Comparison of ENCODE assay signal across 8 mouse cellular contexts in the genomic region with DNA sequence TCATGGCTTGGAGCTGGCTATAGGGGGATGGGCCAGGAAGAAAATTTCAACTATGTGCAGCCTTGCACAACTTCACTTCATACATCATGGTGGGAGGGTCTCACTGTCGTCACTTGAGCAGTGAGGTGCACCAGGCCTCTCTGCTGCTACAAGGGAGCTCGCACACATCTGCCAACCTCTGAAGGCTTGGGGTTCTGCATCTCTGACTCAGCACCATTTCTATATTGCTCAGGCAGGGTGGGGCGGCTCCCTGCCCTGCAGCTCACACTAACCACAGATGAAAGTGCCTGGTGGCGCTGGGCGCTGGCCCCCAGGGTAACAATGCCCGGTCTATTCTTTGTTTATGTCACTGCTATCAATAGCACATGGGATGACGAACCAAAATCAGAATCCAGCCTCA. TPM values are rescaled to one million over a fixed set of nuclear protein-coding genes. Genes with fewer than 3 reads are reported as not detected.
DNase-seq lines count a peak whose midpoint lies in the region; ATAC-seq and TF ChIP-seq lines count a peak whose summit lies in the region.

No protein-coding gene starts in this region.

- no peaks in the 10 kb centered on the region; the same call in 1 of the 2 replicates for H3K4me1 ChIP-seq in limb, embryonic 11.5 days (ENCODE audit: control insufficient read depth, insufficient read depth, low read length)
- 0 out of 2 replicates have a peak, but pooled peaks cover 2% of the 10 kb centered on the region for H3K4me1 ChIP-seq in thymus, adult 2 months (replicated peaks; ENCODE audit: control insufficient read depth, insufficient read depth, low read length)
- H3K4me1 ChIP-seq in cerebellum, adult 2 months (ENCODE audit: control insufficient read depth, insufficient read depth, low read length) = peaks cover 5% of the 10 kb centered on the region

- H3ac ChIP-seq in myocyte (ENCODE audit: control insufficient read depth, insufficient read length) = no peak overlapping the region

- no peak overlapping the region for H3K9ac ChIP-seq in limb, embryonic 11.5 days (ENCODE audit: low read length)

- DNase-seq in layer of hippocampus, adult 8-10 months (ENCODE audit: low spot score in 2 of 2) = peak; percentile 51 to 64
- no peak for DNase-seq in layer of hippocampus, adult 9-10 months (ENCODE audit: low spot score)
- no peak for DNase-seq in limb, embryonic 11.5 days (ENCODE audit: low spot score)
- DNase-seq in thymus, adult 2 months = no peak
- no peak for DNase-seq in cerebellum, adult 2 months
- no peak for DNase-seq in left cerebral cortex, postnatal 36 days (ENCODE audit: low spot score in 2 of 2)

- TF ChIP-seq CTCF in thymus, adult 2 months (IDR thresholded peaks at IDR 0.05; ENCODE audit: borderline replicate concordance, control insufficient read depth, extremely low read depth, insufficient read depth, low read length, poor library complexity) = no peak
- TF ChIP-seq CTCF in cerebellum, adult 2 months (IDR thresholded peaks at IDR 0.05; ENCODE audit: borderline replicate concordance, insufficient read depth, low read depth, low read length) = no peak

- 84% methylated on average over 7 of the region's 7 CpGs for WGBS in limb, embryonic 11.5 days
- WGBS in thymus, adult 2 months = 90% methylated on average over 7 of the region's 7 CpGs
- WGBS in cerebellum, adult 2 months = 83% methylated on average over 7 of the region's 7 CpGs

- H3K27ac ChIP-seq in limb, embryonic 11.5 days (replicated peaks; ENCODE audit: low read depth, low read length) = no peak overlapping the region
- H3K27ac ChIP-seq in thymus, adult 2 months (ENCODE audit: control insufficient read depth, insufficient read depth, low read length) = no peak overlapping the region
- H3K27ac ChIP-seq in cerebellum, adult 2 months (ENCODE audit: insufficient read depth, low read length) = no peak overlapping the region

- intact Hi-C loops in left cerebral cortex, postnatal 36 days (cut with DNase I) = no loop called here

- no peaks in the 10 kb centered on the region for H3K79me2 ChIP-seq in myocyte (ENCODE audit: control insufficient read depth, insufficient read depth)

- peaks cover 28% of the 10 kb centered on the region for H3K36me3 ChIP-seq in limb, embryonic 11.5 days (ENCODE audit: control insufficient read depth, insufficient read depth, low read length)
- H3K36me3 ChIP-seq in myocyte (ENCODE audit: control insufficient read depth, insufficient read depth) = peaks cover 3% of the 10 kb centered on the region
- H3K36me3 ChIP-seq in thymus, adult 2 months (ENCODE audit: control insufficient read depth, insufficient read depth, low read length) = peaks cover 21% of the 10 kb centered on the region

- peak; percentile 25 for TF ChIP-seq POLR2A in myocyte (IDR thresholded peaks at IDR 0.05; ENCODE audit: insufficient read length, low read depth)
- TF ChIP-seq POLR2A in thymus, adult 2 months (IDR thresholded peaks at IDR 0.05; ENCODE audit: control insufficient read depth, extremely low read depth, insufficient read depth, low read length, poor library complexity) = no peak
- TF ChIP-seq POLR2A in cerebellum, adult 2 months (IDR thresholded peaks at IDR 0.05; ENCODE audit: borderline replicate concordance, insufficient read depth, low read length) = no peak

- H3K27me3 ChIP-seq in limb, embryonic 11.5 days (ENCODE audit: control insufficient read depth, insufficient read depth, low read length) = no peaks in the 10 kb centered on the region
- H3K27me3 ChIP-seq in myocyte (ENCODE audit: control insufficient read depth, insufficient read depth, insufficient read length) = no peaks in the 10 kb centered on the region
- H3K27me3 ChIP-seq in thymus, adult 2 months (ENCODE audit: control insufficient read depth, insufficient read depth, low read length) = no peaks in the 10 kb centered on the region
- H3K27me3 ChIP-seq in cerebellum, adult 2 months (ENCODE audit: control insufficient read depth, insufficient read depth, low read length) = no peaks in the 10 kb centered on the region

- ATAC-seq in erythroid progenitor cell, adult 5-6 weeks (replicated peaks; ENCODE audit: low FRiP score, poor library complexity, severe bottlenecking) = 0 out of 2 replicates have a peak, but pooled peaks have one; percentile 36
- ATAC-seq in limb, embryonic 11.5 days (ENCODE audit: insufficient number of reproducible peaks, low FRiP score, low TSS enrichment, low read depth) = peak; percentile 44; the same call in 1 of the 2 replicates

- no peak overlapping the region for H3K4me3 ChIP-seq in limb, embryonic 11.5 days (ENCODE audit: low read depth, low read length)
- no peak overlapping the region for H3K4me3 ChIP-seq in myocyte
- no peak overlapping the region for H3K4me3 ChIP-seq in thymus, adult 2 months (ENCODE audit: control insufficient read depth, insufficient read depth, low read length)
- no peak overlapping the region for H3K4me3 ChIP-seq in cerebellum, adult 2 months (replicated peaks; ENCODE audit: insufficient read depth, low read depth, low read length)

- H3K4me2 ChIP-seq in limb, embryonic 11.5 days (ENCODE audit: low read depth, severe bottlenecking) = no peak overlapping the region
- peak overlapping the region; percentile 83 for H3K4me2 ChIP-seq in myocyte (ENCODE audit: low read depth)

- H3K9me3 ChIP-seq in limb, embryonic 11.5 days (ENCODE audit: control insufficient read depth, low read length) = no peaks in the 10 kb centered on the region

TF ChIP-seq in myocyte, 11 proteins besides CTCF, POLR2A, EP300 and RAD21:
- TF ChIP-seq TCF3 (IDR thresholded peaks at IDR 0.05; ENCODE audit: insufficient read length, low read depth) (peak; percentile 1), POLR2AphosphoS2 (IDR thresholded peaks at IDR 0.05; ENCODE audit: insufficient read length, low read depth) (no peak), MYOD1 (IDR thresholded peaks at IDR 0.05; ENCODE audit: control insufficient read depth in 1 of 3, insufficient read length in 2 of 3, low read depth in 2 of 3) (peak in 1 of 3 experiments; percentile 40), MYOG (IDR thresholded peaks at IDR 0.05; ENCODE audit: control insufficient read depth in 1 of 3, insufficient read depth in 1 of 3, insufficient read length in 2 of 3, low read depth in 2 of 3) (peak in 1 of 3 experiments; percentile 70), USF1 (IDR thresholded peaks at IDR 0.05; ENCODE audit: low read depth) (no peak), CEBPB (IDR thresholded peaks at IDR 0.05; ENCODE audit: insufficient read depth, poor library complexity, severe bottlenecking) (peak; percentile 87)
TF ChIP-seq in myocyte: peak in this region for 4.

RNA-seq across cellular contexts. Expression of gene Pola2, which starts 19.0 kb away (rescaled TPM):
- total RNA-seq in layer of hippocampus, adult 8-10 months (2022) = 1 to 10 TPM; 4.4 to 8.2 (median 7.1) TPM
- total RNA-seq in erythroid progenitor cell, adult 5-6 weeks (2015; ENCODE audit: low replicate concordance) = 64.9 and 72.5 TPM in 2 replicates
- 55.1 and 71.9 TPM in 2 replicates for total RNA-seq in erythroid progenitor cell, adult 5-6 weeks (2017; ENCODE audit: low replicate concordance)
- 109 and 111 TPM in 2 replicates for polyA plus RNA-seq in limb, embryonic 11.5 days (2014; fragmentation: Nextera tagmentation; extraction: Ambion mirVana)
- polyA plus RNA-seq in myocyte (2012; fragmentation: generic; extraction: Trizol) = 11.9 TPM
- polyA plus RNA-seq in thymus, adult 2 months (2012; rRNA removed) = 115 and 120 TPM in 2 replicates
- polyA plus RNA-seq in cerebellum, adult 2 months (2012; rRNA removed) = 16.8 and 19.7 TPM in 2 replicates
- total RNA-seq in left cerebral cortex, postnatal 36 days (2021) = 1 to 10 TPM; 4.6 to 5.5 TPM

RNA-seq across cellular contexts. Expression of gene Cdc42ep2, which starts 20.4 kb away (rescaled TPM):
- total RNA-seq in layer of hippocampus, adult 8-10 months (2022) = 1 to 10 TPM; 4.4 to 6.0 (median 5.4) TPM
- 0.72 TPM in 1 of 2 replicates, not detected in the other for total RNA-seq in erythroid progenitor cell, adult 5-6 weeks (2015; ENCODE audit: low replicate concordance)
- total RNA-seq in erythroid progenitor cell, adult 5-6 weeks (2017; ENCODE audit: low replicate concordance) = not detected in 2 replicates
- 1.5 and 2.2 TPM in 2 replicates for polyA plus RNA-seq in limb, embryonic 11.5 days (2014; fragmentation: Nextera tagmentation; extraction: Ambion mirVana)
- 16.2 TPM for polyA plus RNA-seq in myocyte (2012; fragmentation: generic; extraction: Trizol)
- 5.1 and 5.8 TPM in 2 replicates for polyA plus RNA-seq in thymus, adult 2 months (2012; rRNA removed)
- 23.8 and 25.2 TPM in 2 replicates for polyA plus RNA-seq in cerebellum, adult 2 months (2012; rRNA removed)
- total RNA-seq in left cerebral cortex, postnatal 36 days (2021) = 1 to 10 TPM; 5.5 to 8.3 TPM

RNA-seq across cellular contexts. Expression of gene Dpf2, which starts 32.2 kb away (rescaled TPM):
- 100 to 1,000 TPM in 1 of 4 experiments, 10 to 100 TPM in 3; 89.6 to 135 (median 97.5) TPM for total RNA-seq in layer of hippocampus, adult 8-10 months (2022)
- total RNA-seq in erythroid progenitor cell, adult 5-6 weeks (2015; ENCODE audit: low replicate concordance) = 25.9 and 71.7 TPM in 2 replicates
- total RNA-seq in erythroid progenitor cell, adult 5-6 weeks (2017; ENCODE audit: low replicate concordance) = 43.9 and 168 TPM in 2 replicates
- 209 and 218 TPM in 2 replicates for polyA plus RNA-seq in limb, embryonic 11.5 days (2014; fragmentation: Nextera tagmentation; extraction: Ambion mirVana)
- 78.5 TPM for polyA plus RNA-seq in myocyte (2012; fragmentation: generic; extraction: Trizol)
- 175 and 194 TPM in 2 replicates for polyA plus RNA-seq in thymus, adult 2 months (2012; rRNA removed)
- polyA plus RNA-seq in cerebellum, adult 2 months (2012; rRNA removed) = 136 and 141 TPM in 2 replicates
- 10 to 100 TPM; 77.5 to 96.5 TPM for total RNA-seq in left cerebral cortex, postnatal 36 days (2021)

RNA-seq across cellular contexts. Expression of gene Slc22a20, which starts 40.9 kb away (rescaled TPM):
- total RNA-seq in layer of hippocampus, adult 8-10 months (2022) = not detected
- not detected in 2 replicates for total RNA-seq in erythroid progenitor cell, adult 5-6 weeks (2015; ENCODE audit: low replicate concordance)
- not detected in 2 replicates for total RNA-seq in erythroid progenitor cell, adult 5-6 weeks (2017; ENCODE audit: low replicate concordance)
- not detected in 2 replicates for polyA plus RNA-seq in limb, embryonic 11.5 days (2014; fragmentation: Nextera tagmentation; extraction: Ambion mirVana)
- polyA plus RNA-seq in myocyte (2012; fragmentation: generic; extraction: Trizol) = not detected
- polyA plus RNA-seq in thymus, adult 2 months (2012; rRNA removed) = 0.06 and 0.20 TPM in 2 replicates
- not detected in 2 replicates for polyA plus RNA-seq in cerebellum, adult 2 months (2012; rRNA removed)
- total RNA-seq in left cerebral cortex, postnatal 36 days (2021) = not detected

RNA-seq across cellular contexts. Expression of gene Tigd3, which starts 51.1 kb away (rescaled TPM):
- total RNA-seq in layer of hippocampus, adult 8-10 months (2022) = 1 to 10 TPM; 2.2 to 3.5 (median 2.9) TPM
- 3.8 and 4.7 TPM in 2 replicates for total RNA-seq in erythroid progenitor cell, adult 5-6 weeks (2015; ENCODE audit: low replicate concordance)
- total RNA-seq in erythroid progenitor cell, adult 5-6 weeks (2017; ENCODE audit: low replicate concordance) = 8.2 and 9.4 TPM in 2 replicates
- polyA plus RNA-seq in limb, embryonic 11.5 days (2014; fragmentation: Nextera tagmentation; extraction: Ambion mirVana) = 4.7 and 5.1 TPM in 2 replicates
- 0.31 TPM for polyA plus RNA-seq in myocyte (2012; fragmentation: generic; extraction: Trizol)
- 4.0 and 4.7 TPM in 2 replicates for polyA plus RNA-seq in thymus, adult 2 months (2012; rRNA removed)
- polyA plus RNA-seq in cerebellum, adult 2 months (2012; rRNA removed) = 5.1 and 5.6 TPM in 2 replicates
- 1 to 10 TPM; 4.3 to 4.5 TPM for total RNA-seq in left cerebral cortex, postnatal 36 days (2021)

Comparison
In these comparisons a context has a peak if more than half of its experiments do, and no peak if none do; other contexts are left out.
1. DNase-seq: peak in layer of hippocampus, adult 8-10 months (2 of 2); none in layer of hippocampus, adult 9-10 months (single experiment), limb, embryonic 11.5 days (single experiment), thymus, adult 2 months (single experiment), cerebellum, adult 2 months (0 of 2) and left cerebral cortex, postnatal 36 days (0 of 2).